Mouse (Mus musculus): ENCODE measurements around the gene Tmem82. TPM values are rescaled to one million over a fixed set of nuclear protein-coding genes. Genes with fewer than 3 reads are reported as not detected.
"Not testable (repeated sequence)": the region's sequence is repeated elsewhere in the genome, so short reads cannot be mapped to it uniquely, and the experiment has no call there.

Gene Tmem82
- polyA plus RNA-seq, 1 experiment: 0.92 TPM

DNA sequence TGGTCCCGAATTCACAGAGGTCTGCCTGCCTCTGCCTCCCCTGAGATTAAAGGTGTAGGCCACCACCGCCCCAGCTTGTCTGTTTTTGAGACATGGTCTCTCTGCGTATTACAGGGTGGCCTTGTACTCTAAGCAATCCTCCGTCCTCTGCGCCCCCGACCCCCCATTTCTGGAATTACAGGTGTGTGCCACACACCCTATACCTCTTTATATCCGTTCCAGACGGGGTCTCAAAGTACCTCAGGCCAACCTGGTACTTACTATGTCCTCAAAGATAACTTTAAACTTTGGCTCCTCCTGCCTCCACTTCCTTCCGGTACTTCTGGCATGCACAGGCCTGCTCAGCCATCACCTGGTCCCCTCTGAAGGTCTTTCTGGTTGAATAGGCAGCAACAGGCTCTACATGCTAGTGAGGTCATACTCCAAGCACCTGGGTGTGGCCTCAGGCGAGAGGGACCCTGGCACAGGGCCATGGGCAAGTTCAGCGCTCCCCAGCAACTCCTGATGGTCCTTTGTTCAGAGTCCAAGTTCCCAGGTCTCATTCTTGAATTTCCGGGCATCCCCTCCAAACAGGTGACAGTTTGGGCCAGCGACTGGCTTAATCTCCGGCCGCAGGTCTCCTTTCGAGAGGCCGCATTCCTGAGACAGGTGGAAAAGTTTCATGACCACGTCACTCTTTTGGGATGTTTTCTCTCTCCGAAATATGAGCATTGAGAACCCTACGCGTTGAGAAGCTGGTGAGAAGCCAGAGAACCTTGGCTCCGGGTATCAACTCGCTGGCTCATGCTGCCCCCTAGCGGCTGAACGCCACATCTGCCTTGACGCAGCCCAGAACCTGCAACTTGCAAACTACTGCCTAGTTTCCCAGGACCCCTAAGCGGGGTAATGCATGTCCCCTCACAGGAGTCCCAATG lies 43.4 kb downstream of the Tmem82 start:
- no peak for DNase-seq (ENCODE audit: low read depth)

DNA sequence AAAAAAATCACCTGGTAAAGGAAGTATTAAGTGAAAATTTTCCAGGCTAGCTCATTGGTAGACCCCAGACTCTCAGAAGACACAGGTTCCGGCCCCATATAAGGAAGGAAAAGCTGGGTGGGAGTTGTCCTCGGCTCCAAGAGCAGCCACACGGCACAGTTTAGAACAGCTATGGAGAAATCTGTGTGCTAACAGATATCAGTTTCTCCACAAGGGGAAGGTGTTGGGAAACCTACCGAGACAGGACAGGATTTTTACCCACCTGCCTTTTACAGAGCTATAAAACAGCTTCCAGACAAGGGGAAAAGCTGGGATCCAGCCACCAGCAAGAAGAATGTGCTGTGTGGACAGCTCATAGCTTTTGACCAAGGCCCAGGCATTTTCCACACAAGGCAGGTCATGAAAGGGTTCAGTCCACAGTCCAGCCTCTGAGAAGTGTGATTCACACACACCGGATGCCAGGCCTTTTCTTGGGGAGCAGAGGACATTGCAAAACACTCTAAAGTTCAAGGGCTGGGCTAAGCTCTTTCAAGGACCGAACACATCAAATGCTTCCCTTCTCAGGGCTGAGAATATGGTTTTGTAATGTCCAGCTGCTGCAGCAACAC lies 45.0 kb downstream of the Tmem82 start:
- DNase-seq (ENCODE audit: low read depth): no peak

DNA sequence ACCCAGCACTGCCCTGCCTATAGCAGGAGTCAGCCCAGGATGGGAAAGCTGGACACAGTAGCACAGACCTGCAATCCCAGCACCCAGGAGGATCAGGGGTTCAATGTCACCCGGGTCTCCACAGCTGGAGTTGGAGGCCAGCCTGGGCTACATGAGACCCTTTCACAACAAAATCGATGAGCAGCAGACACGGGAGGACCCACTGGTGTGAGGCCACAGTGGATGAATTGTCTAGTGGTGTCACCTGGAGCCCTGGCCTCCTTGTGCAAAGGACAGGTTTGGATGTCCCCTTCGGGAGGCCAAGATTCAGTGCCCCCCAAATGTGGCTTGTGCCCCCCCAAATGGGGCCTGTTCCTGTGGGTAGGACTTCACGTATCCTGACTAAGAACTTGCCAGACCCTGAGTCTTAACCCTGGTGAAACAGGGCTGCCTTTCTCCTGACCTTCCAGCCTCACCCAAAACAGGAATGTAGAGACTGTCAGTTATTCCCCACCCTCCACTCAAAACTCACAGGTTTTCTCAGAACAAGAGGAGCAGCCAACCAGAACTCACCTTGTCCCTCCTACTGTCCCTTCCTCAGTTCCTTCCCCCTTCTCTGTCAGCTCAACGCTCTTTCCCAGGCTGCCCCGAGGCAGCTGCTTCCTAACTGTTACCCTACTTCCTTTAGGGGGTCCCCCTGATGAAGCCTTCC lies 45.6 kb downstream of the Tmem82 start:
- no peak for DNase-seq (ENCODE audit: low read depth)

DNA sequence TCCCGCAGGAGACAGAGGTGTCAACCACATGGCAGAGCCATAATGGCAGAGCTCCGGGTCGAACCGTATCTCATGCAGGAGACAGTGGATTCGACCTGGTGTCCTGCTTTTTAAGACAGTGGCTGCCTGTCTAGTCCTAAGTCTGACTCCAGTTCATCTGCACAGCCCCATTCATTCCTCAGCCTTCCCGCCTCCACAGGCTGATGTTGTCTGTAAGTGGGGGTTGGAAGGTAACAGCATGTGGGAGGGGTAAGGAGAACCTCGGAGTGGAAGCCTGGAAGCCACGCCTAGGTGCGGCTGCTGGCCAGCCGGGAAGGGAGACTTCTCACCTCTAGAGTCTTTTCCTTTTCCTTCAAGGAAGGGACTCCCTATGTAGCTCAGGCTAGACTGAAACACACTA lies 46.5 kb downstream of the Tmem82 start:
- no peak for DNase-seq (ENCODE audit: low read depth)

DNA sequence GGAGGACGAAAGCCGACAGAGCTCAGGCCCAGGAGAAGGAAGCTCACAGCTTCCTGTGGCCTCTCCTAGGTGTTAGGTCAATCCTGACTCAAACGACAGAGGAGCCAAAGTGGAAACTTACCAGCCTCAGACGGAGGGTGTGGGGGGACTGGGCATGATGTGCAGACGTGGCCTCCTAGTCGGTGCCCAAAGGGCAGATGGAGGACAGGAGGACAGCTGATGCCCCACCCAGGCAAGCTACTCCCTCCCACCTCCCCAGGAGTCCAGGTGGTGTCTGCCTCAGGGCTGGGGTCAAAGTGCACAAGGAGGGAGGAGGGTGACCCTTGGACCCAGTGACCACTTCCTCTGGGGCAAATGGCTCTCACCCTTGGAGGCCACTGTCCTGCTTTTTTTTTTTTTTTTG lies 47.1 kb downstream of the Tmem82 start:
- DNase-seq (ENCODE audit: low read depth): no peak

DNA sequence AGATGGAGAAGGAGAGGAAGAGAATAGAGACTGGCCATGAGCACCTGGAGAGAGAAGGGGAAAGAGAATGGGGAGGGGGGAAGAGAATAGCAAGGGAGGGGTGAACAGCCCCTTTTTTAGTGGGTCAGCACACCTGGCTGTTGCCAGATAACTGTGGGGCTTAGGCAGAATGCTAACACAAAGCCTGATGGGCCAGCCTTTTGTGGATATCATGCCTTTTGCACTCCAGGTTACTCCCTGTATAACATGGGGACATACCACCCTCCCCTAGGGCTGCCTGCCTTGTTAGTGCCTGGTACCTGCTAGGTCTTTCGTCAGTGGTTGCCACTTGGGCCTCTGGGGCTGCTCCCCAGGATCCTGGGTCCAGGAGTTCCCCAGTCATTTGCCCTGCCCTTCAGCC lies 47.6 kb downstream of the Tmem82 start:
- no peak for DNase-seq (ENCODE audit: low read depth)

DNA sequence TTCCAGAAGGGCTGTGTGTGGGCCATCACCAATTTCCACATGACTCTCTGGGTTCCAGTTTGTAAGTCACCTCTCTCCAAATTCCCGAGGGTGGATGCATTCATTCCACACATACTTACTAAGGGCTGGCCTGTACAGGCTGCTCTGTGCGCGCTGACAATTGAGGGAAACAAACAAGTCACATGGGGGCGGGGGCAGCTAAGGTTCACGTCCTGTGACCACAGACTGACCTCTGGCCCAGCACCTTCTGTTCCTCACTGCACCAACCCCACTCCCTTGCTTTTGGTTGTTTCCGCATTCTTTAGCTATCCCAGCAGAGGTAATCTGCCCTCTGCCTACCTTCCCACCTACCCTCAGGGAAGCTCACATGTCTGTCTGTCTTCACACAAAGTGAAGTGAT lies 48.4 kb downstream of the Tmem82 start:
- DNase-seq (ENCODE audit: low read depth): no peak

DNA sequence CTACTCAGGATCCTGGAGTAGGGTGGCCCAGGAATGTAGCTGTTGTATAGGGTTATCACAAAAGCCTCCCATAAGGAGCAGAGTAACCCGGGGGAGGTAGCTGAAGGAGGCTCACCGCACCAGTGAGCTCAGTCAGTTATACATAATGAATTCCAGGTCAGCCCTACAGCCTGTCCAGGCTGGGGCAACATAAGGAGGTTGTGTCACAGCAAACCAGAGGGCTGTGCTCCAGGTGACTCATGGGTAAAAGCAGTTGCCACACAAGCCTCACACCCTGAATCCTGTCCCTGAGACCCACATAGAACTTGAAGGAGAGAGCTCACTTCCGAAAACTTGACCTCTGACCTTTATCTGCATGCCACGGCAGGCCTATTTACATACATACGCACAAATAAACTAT lies 49.5 kb downstream of the Tmem82 start:
- no peak for DNase-seq (ENCODE audit: low read depth)

DNA sequence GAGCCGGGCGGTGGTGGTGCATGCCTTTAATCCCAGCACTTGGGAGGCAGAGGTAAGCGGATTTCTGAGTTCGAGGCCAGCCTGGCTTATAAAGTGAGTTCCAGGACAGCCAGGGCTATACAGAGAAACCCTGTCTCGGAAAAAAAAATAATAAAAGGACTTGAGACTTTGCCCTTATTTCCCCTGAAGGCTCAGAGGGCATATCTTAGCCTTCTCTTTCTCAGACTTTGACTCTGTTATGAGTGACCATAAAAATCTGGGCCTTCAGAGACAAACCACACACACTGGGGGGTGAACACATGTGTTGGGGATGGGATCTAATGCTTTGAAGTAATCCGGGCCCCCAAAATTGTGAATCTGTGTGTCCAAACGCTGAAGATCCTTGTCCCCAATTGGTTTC lies 51.3 kb downstream of the Tmem82 start:
- DNase-seq (ENCODE audit: low read depth): not testable (repeated sequence)

DNA sequence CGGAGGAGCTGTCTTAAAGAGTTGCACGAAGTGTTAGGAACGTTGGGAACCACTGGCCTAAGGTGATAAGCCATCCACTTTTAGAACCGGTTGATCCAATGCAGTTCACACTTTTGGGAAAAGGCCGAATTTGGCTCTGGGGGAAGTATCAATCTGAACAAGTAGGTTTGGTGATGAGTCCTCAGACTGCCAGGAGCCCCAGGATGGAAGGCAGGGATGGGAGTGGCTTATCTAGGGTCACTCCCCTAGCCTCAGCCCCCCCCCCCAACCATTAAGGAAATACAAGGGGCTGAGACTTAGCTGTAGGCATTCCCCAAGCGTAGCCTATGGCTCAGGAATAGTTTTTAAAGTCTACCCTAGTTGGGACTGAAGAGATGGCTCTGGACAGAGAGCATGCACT lies 52.2 kb downstream of the Tmem82 start:
- DNase-seq (ENCODE audit: low read depth): no peak

DNA sequence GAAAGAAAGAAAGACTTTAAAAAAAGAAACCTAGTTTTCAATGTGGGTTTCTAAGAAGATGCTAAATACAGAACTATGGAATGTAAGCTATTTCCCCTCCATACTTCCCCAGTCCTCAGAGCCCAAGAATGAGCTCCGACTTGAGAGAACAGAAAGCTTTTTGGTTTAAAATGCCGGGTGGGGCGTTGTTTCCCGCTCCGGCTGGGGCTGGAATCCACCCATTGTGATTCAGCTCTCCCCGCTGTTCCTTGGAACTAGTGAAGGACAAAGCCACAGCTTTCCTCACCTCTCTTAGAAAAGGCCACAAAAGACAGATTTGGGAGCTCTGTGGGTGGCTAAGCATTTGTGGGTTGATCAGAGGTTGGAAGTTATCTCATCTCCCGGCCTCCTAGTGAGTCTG lies 53.1 kb downstream of the Tmem82 start:
- DNase-seq (ENCODE audit: low read depth): no peak

DNA sequence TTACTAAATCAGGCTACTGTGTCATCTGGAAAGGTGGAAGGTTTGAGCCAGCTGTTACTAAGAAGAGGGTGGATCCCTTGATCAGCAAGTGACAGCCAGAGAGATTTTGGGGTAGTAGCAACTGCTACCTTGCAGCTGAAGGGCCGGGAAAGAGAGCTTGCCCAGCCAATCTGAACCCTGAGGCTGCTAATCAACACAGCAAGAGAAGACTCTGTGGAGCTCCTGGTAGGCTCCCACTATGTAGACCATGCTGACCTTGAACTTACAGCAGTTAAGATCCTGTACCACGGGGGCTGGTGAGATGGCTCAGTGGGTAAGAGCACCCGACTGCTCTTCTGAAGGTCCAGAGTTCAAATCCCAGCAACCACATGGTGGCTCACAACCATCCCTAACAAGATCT lies 53.8 kb downstream of the Tmem82 start:
- DNase-seq (ENCODE audit: low read depth): no peak

DNA sequence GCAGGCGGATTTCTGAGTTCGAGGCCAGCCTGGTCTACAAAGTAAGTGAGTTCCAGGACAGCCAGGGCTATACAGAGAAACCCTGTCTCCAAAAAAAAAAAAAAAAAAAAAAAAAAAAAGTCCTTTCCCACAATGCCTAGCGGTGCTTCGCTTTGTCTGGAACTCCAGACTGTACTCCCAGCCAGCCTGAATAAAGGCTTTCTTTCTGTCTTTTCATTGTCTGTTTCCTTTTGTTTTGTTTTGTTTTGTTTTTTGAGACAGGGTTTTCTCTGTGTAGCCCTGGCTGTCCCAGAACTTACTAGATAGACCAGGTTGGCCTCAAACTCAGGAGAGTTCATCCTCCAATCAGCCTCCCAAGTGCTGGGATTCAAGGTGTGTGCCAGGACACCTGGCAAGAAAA lies 54.2 kb downstream of the Tmem82 start:
- no peak for DNase-seq (ENCODE audit: low read depth)

Other genes starting within 250 kb of the Tmem82 start
- gene Clcnka, start 219.9 kb downstream of the Tmem82 start, polyA plus RNA-seq (2012; rRNA removed): 0.31 and 1.3 TPM in 2 replicates
- gene Clcnkb, start 202.6 kb downstream of the Tmem82 start, polyA plus RNA-seq (2012; rRNA removed): 11.5 and 14.2 TPM in 2 replicates
- 9.6 and 14.1 TPM in 2 replicates for gene Hspb7, start 197.9 kb downstream of the Tmem82 start, polyA plus RNA-seq (2012; rRNA removed)
- gene Srarp, start 182.5 kb downstream of the Tmem82 start, polyA plus RNA-seq (2012; rRNA removed): 0.81 and 1.3 TPM in 2 replicates
- gene Zbtb17, start 174.0 kb downstream of the Tmem82 start, polyA plus RNA-seq (2012; rRNA removed): 23.8 and 30.0 TPM in 2 replicates
- gene Spen, start 80.0 kb downstream of the Tmem82 start, polyA plus RNA-seq (2012; rRNA removed): 6.9 and 13.5 TPM in 2 replicates
- gene Fblim1, start 12.5 kb downstream of the Tmem82 start, polyA plus RNA-seq (2012; rRNA removed): 35.0 and 35.2 TPM in 2 replicates
- gene Slc25a34, start 5.2 kb upstream of the Tmem82 start, polyA plus RNA-seq (2012; rRNA removed): 1.0 and 1.1 TPM in 2 replicates
- 54.2 and 58.2 TPM in 2 replicates for gene Plekhm2, start 46.3 kb upstream of the Tmem82 start, polyA plus RNA-seq (2012; rRNA removed)
- gene Rsc1a1, start 67.0 kb upstream of the Tmem82 start, polyA plus RNA-seq (2012; rRNA removed): 9.6 and 12.1 TPM in 2 replicates
- gene Ddi2, start 104.8 kb upstream of the Tmem82 start, polyA plus RNA-seq (2012; rRNA removed): 12.0 and 16.3 TPM in 2 replicates
- gene Agmat, start 128.0 kb upstream of the Tmem82 start, polyA plus RNA-seq (2012; rRNA removed): 0.24 and 0.38 TPM in 2 replicates
- gene Dnajc16, start 172.3 kb upstream of the Tmem82 start, polyA plus RNA-seq (2012; rRNA removed): 15.4 and 15.8 TPM in 2 replicates
- 29.8 and 31.4 TPM in 2 replicates for gene Casp9, start 175.0 kb upstream of the Tmem82 start, polyA plus RNA-seq (2012; rRNA removed)
- gene Cela2a, start 207.5 kb upstream of the Tmem82 start, polyA plus RNA-seq (2012; rRNA removed): 2.4 and 16.3 TPM in 2 replicates
- 0.27 and 1.6 TPM in 2 replicates for gene Ctrc, start 227.7 kb upstream of the Tmem82 start, polyA plus RNA-seq (2012; rRNA removed)

Data from gonadal fat pad, adult 2 months (tissue).